Mouse (Mus musculus) ovary, postnatal 10 days (tissue): ENCODE results near the gene Plekhn1.

Experiments
- DNase-seq: peaks from one replicate; pipeline ENCODE4 v3.0.0; 2022; ENCODE audit warnings: low spot score

The Plekhn1 gene

GRCm38 (mm10) chr4:156184291-156184954, 50.2 kb downstream of the Plekhn1 start:
- no peak for DNase-seq

DNA sequence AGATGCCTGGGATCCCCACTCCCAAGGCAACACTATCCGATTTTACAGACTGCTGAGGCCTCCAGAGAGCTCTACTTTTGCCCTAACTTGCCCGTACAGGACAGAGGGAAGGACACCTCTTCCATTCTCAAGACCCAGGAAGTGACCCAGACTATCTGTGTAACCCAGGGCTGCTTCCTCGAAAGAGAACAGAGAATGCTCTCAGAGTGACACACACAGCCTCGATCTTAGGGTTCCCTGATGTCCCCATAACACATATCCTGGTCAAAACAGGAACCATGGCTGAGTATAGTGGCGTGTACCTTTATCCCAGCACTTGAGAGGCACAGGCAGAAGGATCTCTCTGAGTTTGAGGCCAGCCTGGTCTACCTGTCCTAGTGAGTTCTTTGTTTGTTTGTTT, 50.9 kb downstream of the Plekhn1 start:
- DNase-seq, result no peak

DNA sequence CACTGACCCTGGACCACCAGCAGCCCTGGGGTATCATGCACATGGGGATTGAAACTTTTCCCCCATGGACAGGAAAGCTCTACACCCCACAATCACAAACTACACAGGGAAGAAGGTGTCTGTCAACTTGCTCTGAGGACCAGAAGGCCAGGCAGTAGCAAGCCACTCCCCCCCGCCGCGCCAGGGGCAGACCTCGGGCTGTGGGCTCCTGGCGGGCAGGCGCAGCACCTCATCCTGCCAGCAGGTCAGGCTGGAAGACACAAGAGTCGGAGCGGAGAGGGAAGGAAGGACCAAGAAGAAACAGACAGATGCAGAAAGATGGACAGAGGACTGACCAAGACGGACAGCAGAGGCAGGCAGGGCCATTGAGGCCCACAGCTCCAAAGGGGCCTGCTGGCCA, 57.0 kb downstream of the Plekhn1 start:
- no peak for DNase-seq

DNA sequence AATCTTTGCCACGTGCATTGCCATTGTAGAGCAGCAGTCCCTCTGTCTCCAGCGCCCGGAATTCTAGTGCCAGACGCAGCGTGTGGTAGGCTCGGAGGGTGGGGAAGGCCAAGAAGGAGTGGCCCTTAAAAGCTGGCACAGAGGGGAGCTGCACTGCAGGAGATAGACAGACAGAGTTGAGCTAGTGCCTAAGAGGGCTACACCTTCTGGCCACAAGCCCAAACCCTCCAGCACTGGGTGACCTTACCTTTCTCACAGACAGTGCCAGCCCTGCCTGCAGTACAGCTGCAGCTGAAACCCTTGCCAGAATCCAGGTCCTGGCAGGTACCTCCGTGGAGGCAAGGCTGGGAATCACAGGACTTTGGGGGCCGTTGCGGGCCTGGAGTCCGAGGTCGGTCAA, 62.8 kb downstream of the Plekhn1 start:
- no peak for DNase-seq
